1 mouse cellular context compared by ENCODE assay signal in genomic region chr17:31564015-31564857, GRCm38 (mm10).
TF ChIP-seq lines count a peak whose summit lies in the region.

TSS of gene Pknox1 (plus strand) at chr17:31564734.

TF ChIP-seq in MEL, 35 proteins besides CTCF, POLR2A, EP300 and RAD21 (continued from another document):
- TF ChIP-seq CHD2 (IDR thresholded peaks at IDR 0.05; ENCODE audit: low read length) (no peak), MYB (IDR thresholded peaks at IDR 0.05; ENCODE audit: low read depth, low read length) (peak; percentile 65), SMC3 (IDR thresholded peaks at IDR 0.05; ENCODE audit: low read depth, low read length) (no peak), BHLHE40 (IDR thresholded peaks at IDR 0.05; ENCODE audit: borderline replicate concordance, low read depth, low read length) (0 out of 2 replicates have a peak, but pooled peaks have one; percentile 14), UBTF (IDR thresholded peaks at IDR 0.05; ENCODE audit: borderline replicate concordance, insufficient read depth, low read depth, low read length) (no peak), ZKSCAN1 (IDR thresholded peaks at IDR 0.05; ENCODE audit: low read depth, low read length) (no peak)
